Mouse (Mus musculus) lung, postnatal 0 days (tissue): Measurements from ENCODE around the gene Arrdc2. TPM values are rescaled to one million over a fixed set of nuclear protein-coding genes. Genes with fewer than 3 reads are reported as not detected.
A peak's percentile ranks its signal among the peaks of the same experiment; 100 is the strongest.

Experiments used
- ATAC-seq: fragments of 200-750 bp; cut with Nextera tagmentation; 2 replicates; pipeline ENCODE4 v1.8.0; 2017; ENCODE audit warnings: moderate library complexity
- DNase-seq: peaks from one replicate; pipeline ENCODE4 v3.0.0-alpha.2; 2016; ENCODE audit warnings: low spot score
- H3K27ac ChIP-seq: fragments of 300-500 bp; sonication (generic); 2 replicates; pipeline ENCODE4 v1.5.1; 2014; ENCODE audit warnings: antibody characterized with exemption, mild to moderate bottlenecking, low read length, mixed read lengths
- H3K27me3 ChIP-seq: fragments of 300-500 bp; sonication (generic); replicated peaks from 2 replicates; pipeline ENCODE4 v1.6.1; 2014; ENCODE audit warnings: low read length, mixed read lengths; ENCODE audit not compliant: insufficient read depth
- H3K36me3 ChIP-seq: fragments of 300-500 bp; sonication (generic); 2 replicates; pipeline ENCODE4 v1.6.1; 2014; ENCODE audit warnings: low read length, mixed read lengths; ENCODE audit not compliant: insufficient read depth
- H3K4me1 ChIP-seq: fragments of 300-500 bp; sonication (generic); 2 replicates; pipeline ENCODE4 v1.6.1; 2014; ENCODE audit warnings: antibody characterized with exemption, low read depth, low read length, mixed read lengths; ENCODE audit not compliant: insufficient read depth
- H3K4me2 ChIP-seq: fragments of 300-500 bp; sonication (generic); replicated peaks from 2 replicates; pipeline ENCODE4 v1.6.1; 2014; ENCODE audit warnings: low read depth, mild to moderate bottlenecking, low read length, moderate library complexity, mixed read lengths
- H3K4me3 ChIP-seq: fragments of 300-500 bp; sonication (generic); 2 replicates; pipeline ENCODE4 v1.5.1; 2014; ENCODE audit warnings: low read depth, low read length
- H3K9ac ChIP-seq: fragments of 300-500 bp; sonication (generic); replicated peaks from 2 replicates; pipeline ENCODE4 v1.6.1; 2014; ENCODE audit warnings: low read depth, mild to moderate bottlenecking
- H3K9me3 ChIP-seq: fragments of 300-500 bp; sonication (generic); 2 replicates; pipeline ENCODE4 v1.6.1; 2016; ENCODE audit warnings: low read length, mixed read lengths
- CTCF ChIP-seq: IDR thresholded peaks from 2 replicates; pipeline ENCODE4 v1.5.1; 2016; ENCODE audit warnings: antibody characterized with exemption, mild to moderate bottlenecking
- EP300 ChIP-seq: IDR thresholded peaks from 2 replicates; pipeline ENCODE4 v1.6.1; 2016; ENCODE audit warnings: antibody characterized with exemption, mild to moderate bottlenecking, control low read depth
- WGBS: fragments of 180-500 bp; shearing (Covaris S2); extraction: QIAGEN DNeasy Blood & Tissue Kit; methylation state at CpG from one replicate; pipeline ENCODE4 v1.1.7; 2014; 5-methylcytosine and 5-hydroxymethylcytosine counted together
- polyA plus RNA-seq: library from polyadenylated mRNA; unstranded; fragments of >200 nt; fragmentation: Nextera tagmentation; extraction: Ambion mirVana; gene quantifications from 2 replicates; pipeline ENCODE4 v1.2.1, GENCODE M21; 2015

Gene Arrdc2
- polyA plus RNA-seq, 1 experiment from 2014 or later, result 10.7 TPM

GRCm38 (mm10) chr8:70880126-70880525 is 40.6 kb upstream of the Arrdc2 start:
- ATAC-seq (peak; percentile 32; the same call in 1 of the 2 replicates), DNase-seq (no peak)
- no peaks in the 10 kb centered on the region for H3K9me3 ChIP-seq
- H3K27ac ChIP-seq, result peak overlapping the region; percentile 20; the same call in 1 of the 2 replicates
- no peak overlapping the region for H3K9ac ChIP-seq
- no peaks in the 10 kb centered on the region for H3K27me3 ChIP-seq
- no peak overlapping the region for H3K4me2 ChIP-seq
- H3K4me1 ChIP-seq, result 0 out of 2 replicates have a peak, but pooled peaks cover 3% of the 10 kb centered on the region
- no peak overlapping the region for H3K4me3 ChIP-seq
- TF ChIP-seq EP300 (no peak), CTCF (peak; percentile 28; the same call in 1 of the 2 replicates)
- H3K36me3 ChIP-seq, result no peaks in the 10 kb centered on the region
- 9% methylated on average over 4 of the region's 4 CpGs for WGBS

GRCm38 (mm10) chr8:70879500-70879899 is 40.0 kb upstream of the Arrdc2 start:
- Histone ChIP-seq H3K9me3 (no peaks in the 10 kb centered on the region), H3K4me3 (no peak overlapping the region), H3K27me3 (no peaks in the 10 kb centered on the region), H3K27ac (no peak overlapping the region), H3K36me3 (no peaks in the 10 kb centered on the region), H3K4me2 (no peak overlapping the region), H3K4me1 (0 out of 2 replicates have a peak, but pooled peaks cover 3% of the 10 kb centered on the region), H3K9ac (no peak overlapping the region)
- DNase-seq (no peak), ATAC-seq (no peak)
- WGBS, result 62% methylated on average over 4 of the region's 4 CpGs
- TF ChIP-seq EP300 (no peak), CTCF (no peak)

- Histone ChIP-seq H3K27me3 (no peaks in the 10 kb centered on the region), H3K27ac (no peak overlapping the region), H3K4me2 (no peak overlapping the region), H3K4me3 (no peak overlapping the region), H3K36me3 (no peaks in the 10 kb centered on the region), H3K9ac (no peak overlapping the region), H3K9me3 (no peaks in the 10 kb centered on the region), H3K4me1 (0 out of 2 replicates have a peak, but pooled peaks cover 3% of the 10 kb centered on the region)
- DNase-seq (no peak), ATAC-seq (no peak)
- 40% methylated on average over 2 of the region's 2 CpGs for WGBS
- TF ChIP-seq CTCF (no peak), EP300 (no peak)
Measured at GRCm38 (mm10) chr8:70878178-70878577, 38.7 kb upstream of the Arrdc2 start.

GRCm38 (mm10) chr8:70876382-70876781 is 36.9 kb upstream of the Arrdc2 start:
- no peak overlapping the region for H3K4me2 ChIP-seq
- H3K4me1 ChIP-seq, result peaks cover 8% of the 10 kb centered on the region; the same call in 1 of the 2 replicates
- no peak overlapping the region for H3K4me3 ChIP-seq
- TF ChIP-seq EP300 (no peak), CTCF (no peak)
- H3K9me3 ChIP-seq, result no peaks in the 10 kb centered on the region
- ATAC-seq (no peak), DNase-seq (no peak)
- no peaks in the 10 kb centered on the region for H3K36me3 ChIP-seq
- no peak overlapping the region for H3K9ac ChIP-seq
- 35% methylated on average over 4 of the region's 4 CpGs for WGBS
- H3K27me3 ChIP-seq, result no peaks in the 10 kb centered on the region
- no peak overlapping the region for H3K27ac ChIP-seq

- H3K4me1 ChIP-seq, result peaks cover 4% of the 10 kb centered on the region; the same call in 1 of the 2 replicates
- H3K27ac ChIP-seq, result no peak overlapping the region
- 89% methylated on average over 13 of the region's 13 CpGs for WGBS
- TF ChIP-seq CTCF, result no peak
- TF ChIP-seq EP300, result no peak
- ATAC-seq (no peak), DNase-seq (no peak)
- H3K4me3 ChIP-seq, result no peak overlapping the region
- H3K4me2 ChIP-seq, result no peak overlapping the region
- no peaks in the 10 kb centered on the region for H3K9me3 ChIP-seq
- no peaks in the 10 kb centered on the region for H3K36me3 ChIP-seq
- no peak overlapping the region for H3K9ac ChIP-seq
- no peaks in the 10 kb centered on the region for H3K27me3 ChIP-seq
Measured at GRCm38 (mm10) chr8:70874441-70874840, 34.9 kb upstream of the Arrdc2 start.

GRCm38 (mm10) chr8:70873364-70873985 is 34.0 kb upstream of the Arrdc2 start, which contains the start of gene Ccdc124:
Gene Ccdc124, minus strand, starts transcription at chr8:70873935.
- H3K9me3 ChIP-seq, result no peaks in the 10 kb centered on the region
- DNase-seq (peak; percentile 96), ATAC-seq (peak; percentile 95)
- WGBS, result under 1% methylated on average over 46 of the region's 46 CpGs
- H3K4me3 ChIP-seq, result peak within 1 kb of the TSS; percentile 74
- peak within 1 kb of the TSS; percentile 84 for H3K9ac ChIP-seq
- TF ChIP-seq CTCF (peak; percentile 99), EP300 (no peak)
- H3K4me1 ChIP-seq, result peaks cover 4% of the 10 kb centered on the region; the same call in 1 of the 2 replicates
- no peaks in the 10 kb centered on the region for H3K36me3 ChIP-seq
- peak within 1 kb of the TSS; percentile 68 for H3K27ac ChIP-seq
- H3K27me3 ChIP-seq, result no peaks in the 10 kb centered on the region
- H3K4me2 ChIP-seq, result peak within 1 kb of the TSS; percentile 85
